Mouse (Mus musculus): ENCODE measurements around the gene Rsph14. TPM values are rescaled to one million over a fixed set of nuclear protein-coding genes. Genes with fewer than 3 reads are reported as not detected.
A peak's percentile ranks its signal among the peaks of the same experiment; 100 is the strongest.

The Rsph14 gene
- polyA plus RNA-seq, 1 experiment from 2014 or later: not detected

GRCm38 (mm10) chr10:75058336-75058735 lies 25.9 kb upstream of the Rsph14 start:
- DNase-seq (no peak), ATAC-seq (no peak)
- Histone ChIP-seq H3K4me2 (ENCODE audit: low read depth, low read length) (no peak overlapping the region), H3K9me3 (ENCODE audit: low read length) (no peaks in the 10 kb centered on the region), H3K27me3 (ENCODE audit: insufficient read depth, low read length) (peaks cover 8% of the 10 kb centered on the region; the same call in 1 of the 2 replicates), H3K36me3 (replicated peaks; ENCODE audit: insufficient read depth, low read length) (no peaks in the 10 kb centered on the region), H3K4me3 (ENCODE audit: low read depth, low read length) (no peak overlapping the region), H3K4me1 (ENCODE audit: insufficient read depth) (peaks cover 56% of the 10 kb centered on the region), H3K9ac (replicated peaks) (no peak overlapping the region), H3K27ac (ENCODE audit: low read depth) (no peak overlapping the region)
- WGBS (ENCODE audit: insufficient replicate concordance): 75% methylated on average over 8 of the region's 8 CpGs
- TF ChIP-seq CTCF (IDR thresholded peaks at IDR 0.05; ENCODE audit: low read depth): no peak
- no peak for TF ChIP-seq EP300 (IDR thresholded peaks at IDR 0.05; ENCODE audit: low read depth)

- H3K4me1 ChIP-seq (ENCODE audit: insufficient read depth): peaks cover 50% of the 10 kb centered on the region
- no peak overlapping the region for H3K9ac ChIP-seq (replicated peaks)
- no peak overlapping the region for H3K4me3 ChIP-seq (ENCODE audit: low read depth, low read length)
- H3K9me3 ChIP-seq (ENCODE audit: low read length): no peaks in the 10 kb centered on the region
- TF ChIP-seq EP300 (IDR thresholded peaks at IDR 0.05; ENCODE audit: low read depth) (no peak), CTCF (IDR thresholded peaks at IDR 0.05; ENCODE audit: low read depth) (no peak)
- DNase-seq (no peak), ATAC-seq (no peak)
- H3K27ac ChIP-seq (ENCODE audit: low read depth): no peak overlapping the region
- no peaks in the 10 kb centered on the region for H3K27me3 ChIP-seq (ENCODE audit: insufficient read depth, low read length)
- WGBS (ENCODE audit: insufficient replicate concordance): 39% methylated on average over 4 of the region's 4 CpGs
- H3K4me2 ChIP-seq (ENCODE audit: low read depth, low read length): no peak overlapping the region
- H3K36me3 ChIP-seq (replicated peaks; ENCODE audit: insufficient read depth, low read length): no peaks in the 10 kb centered on the region
Measured at GRCm38 (mm10) chr10:75056255-75056654, 23.9 kb upstream of the Rsph14 start.

- H3K4me2 ChIP-seq (ENCODE audit: low read depth, low read length): no peak overlapping the region
- peak; percentile 41 for DNase-seq
- H3K4me1 ChIP-seq (ENCODE audit: insufficient read depth): peaks cover 50% of the 10 kb centered on the region
- no peak for TF ChIP-seq CTCF (IDR thresholded peaks at IDR 0.05; ENCODE audit: low read depth)
- no peak for TF ChIP-seq EP300 (IDR thresholded peaks at IDR 0.05; ENCODE audit: low read depth)
- 50% methylated on average over 5 of the region's 5 CpGs for whole genome bisulfite sequencing (ENCODE audit: insufficient replicate concordance)
- H3K27ac ChIP-seq (ENCODE audit: low read depth): 0 out of 2 replicates have a peak overlapping the region, but pooled peaks have one; percentile 1
- H3K27me3 ChIP-seq (ENCODE audit: insufficient read depth, low read length): no peaks in the 10 kb centered on the region
- no peaks in the 10 kb centered on the region for H3K9me3 ChIP-seq (ENCODE audit: low read length)
- H3K36me3 ChIP-seq (replicated peaks; ENCODE audit: insufficient read depth, low read length): no peaks in the 10 kb centered on the region
- no peak overlapping the region for H3K9ac ChIP-seq (replicated peaks)
- 0 out of 2 replicates have a peak, but pooled peaks have one; percentile 1 for ATAC-seq
- H3K4me3 ChIP-seq (ENCODE audit: low read depth, low read length): no peak overlapping the region
Measured at GRCm38 (mm10) chr10:75055672-75056071, 23.3 kb upstream of the Rsph14 start.

- ATAC-seq (peak; percentile 48), DNase-seq (no peak)
- TF ChIP-seq EP300 (IDR thresholded peaks at IDR 0.05; ENCODE audit: low read depth) (no peak), CTCF (IDR thresholded peaks at IDR 0.05; ENCODE audit: low read depth) (no peak)
- no peaks in the 10 kb centered on the region for H3K36me3 ChIP-seq (replicated peaks; ENCODE audit: insufficient read depth, low read length)
- 16% methylated on average over 6 of the region's 6 CpGs for WGBS (ENCODE audit: insufficient replicate concordance)
- peak overlapping the region; percentile 64 for H3K27ac ChIP-seq (ENCODE audit: low read depth)
- peaks cover 42% of the 10 kb centered on the region for H3K4me1 ChIP-seq (ENCODE audit: insufficient read depth)
- no peak overlapping the region; the same call in 1 of the 2 replicates for H3K9ac ChIP-seq (replicated peaks)
- H3K4me3 ChIP-seq (ENCODE audit: low read depth, low read length): no peak overlapping the region
- no peaks in the 10 kb centered on the region for H3K9me3 ChIP-seq (ENCODE audit: low read length)
- no peak overlapping the region for H3K4me2 ChIP-seq (ENCODE audit: low read depth, low read length)
- H3K27me3 ChIP-seq (ENCODE audit: insufficient read depth, low read length): no peaks in the 10 kb centered on the region
Measured at GRCm38 (mm10) chr10:75054125-75054524, 21.7 kb upstream of the Rsph14 start.

GRCm38 (mm10) chr10:75053655-75054054 lies 21.3 kb upstream of the Rsph14 start:
- 53% methylated on average over 4 of the region's 4 CpGs for WGBS (ENCODE audit: insufficient replicate concordance)

GRCm38 (mm10) chr10:75052902-75053301 lies 20.5 kb upstream of the Rsph14 start:
- WGBS (ENCODE audit: insufficient replicate concordance): 59% methylated on average over 8 of the region's 8 CpGs
- Histone ChIP-seq H3K27ac (ENCODE audit: low read depth) (peak overlapping the region; percentile 44), H3K4me3 (ENCODE audit: low read depth, low read length) (no peak overlapping the region), H3K9me3 (ENCODE audit: low read length) (no peaks in the 10 kb centered on the region), H3K9ac (replicated peaks) (no peak overlapping the region), H3K4me1 (ENCODE audit: insufficient read depth) (peaks cover 42% of the 10 kb centered on the region), H3K27me3 (ENCODE audit: insufficient read depth, low read length) (no peaks in the 10 kb centered on the region), H3K36me3 (replicated peaks; ENCODE audit: insufficient read depth, low read length) (no peaks in the 10 kb centered on the region), H3K4me2 (ENCODE audit: low read depth, low read length) (peak overlapping the region; percentile 33; the same call in 1 of the 2 replicates)
- TF ChIP-seq EP300 (IDR thresholded peaks at IDR 0.05; ENCODE audit: low read depth) (no peak), CTCF (IDR thresholded peaks at IDR 0.05; ENCODE audit: low read depth) (no peak)
- DNase-seq (peak; percentile 48), ATAC-seq (peak; percentile 46)

More at GRCm38 (mm10) chr10:75053655-75054054, 21.3 kb upstream of the Rsph14 start:
- no peak for TF ChIP-seq CTCF (IDR thresholded peaks at IDR 0.05; ENCODE audit: low read depth)
- no peak for TF ChIP-seq EP300 (IDR thresholded peaks at IDR 0.05; ENCODE audit: low read depth)
- ATAC-seq: peak; percentile 81
- Histone ChIP-seq H3K4me2 (ENCODE audit: low read depth, low read length) (no peak overlapping the region), H3K27me3 (ENCODE audit: insufficient read depth, low read length) (no peaks in the 10 kb centered on the region), H3K9me3 (ENCODE audit: low read length) (no peaks in the 10 kb centered on the region), H3K27ac (ENCODE audit: low read depth) (peak overlapping the region; percentile 64), H3K36me3 (replicated peaks; ENCODE audit: insufficient read depth, low read length) (no peaks in the 10 kb centered on the region), H3K4me1 (ENCODE audit: insufficient read depth) (peaks cover 42% of the 10 kb centered on the region), H3K4me3 (ENCODE audit: low read depth, low read length) (no peak overlapping the region), H3K9ac (replicated peaks) (no peak overlapping the region)
- DNase-seq: no peak
